Mouse (Mus musculus) thymus, adult 2 months (tissue): Measurements from ENCODE around the gene Adck1. TPM values are rescaled to one million over a fixed set of nuclear protein-coding genes. Genes with fewer than 3 reads are reported as not detected.

Experiments
- DNase-seq: peaks from one replicate; pipeline ENCODE4 v3.0.0; 2021
- H3K27ac ChIP-seq: fragments of 200-500 bp; 2 replicates; pipeline ENCODE4 v1.5.1; 2012; ENCODE audit warnings: low read length, control low read depth; ENCODE audit not compliant: control insufficient read depth, insufficient read depth
- H3K27me3 ChIP-seq: fragments of 200-500 bp; 2 replicates; pipeline ENCODE4 v1.6.1; 2012; ENCODE audit warnings: mild to moderate bottlenecking, low read length, moderate library complexity, mixed read lengths; ENCODE audit not compliant: control insufficient read depth, insufficient read depth
- H3K36me3 ChIP-seq: fragments of 200-500 bp; 2 replicates; pipeline ENCODE4 v1.6.1; 2012; ENCODE audit warnings: mild to moderate bottlenecking, low read length, moderate library complexity; ENCODE audit not compliant: control insufficient read depth, insufficient read depth
- H3K4me1 ChIP-seq: fragments of 200-500 bp; replicated peaks from 2 replicates; pipeline ENCODE4 v1.6.1; 2012; ENCODE audit warnings: low read length; ENCODE audit not compliant: control insufficient read depth, insufficient read depth
- H3K4me3 ChIP-seq: fragments of 200-500 bp; 2 replicates; pipeline ENCODE4 v1.5.1; 2012; ENCODE audit warnings: mild to moderate bottlenecking, low read length, control low read depth, moderate library complexity; ENCODE audit not compliant: control insufficient read depth, insufficient read depth
- CTCF ChIP-seq: fragments of 200-500 bp; IDR thresholded peaks from 2 replicates; pipeline ENCODE4 v1.5.1; 2012; ENCODE audit warnings: mild to moderate bottlenecking, control low read depth, low read length, moderate library complexity, borderline replicate concordance; ENCODE audit not compliant: control insufficient read depth, poor library complexity, insufficient read depth; ENCODE audit errors: extremely low read depth
- POLR2A ChIP-seq: fragments of 200-500 bp; IDR thresholded peaks from 2 replicates; pipeline ENCODE4 v1.6.1; 2012; ENCODE audit warnings: mild to moderate bottlenecking, low read length, control low read depth, moderate library complexity; ENCODE audit not compliant: control insufficient read depth, poor library complexity, insufficient read depth; ENCODE audit errors: extremely low read depth
- WGBS: fragments of 180-500 bp; shearing (Covaris S2); methylation state at CpG from one replicate; pipeline ENCODE4 v1.1.7; 2018; 5-methylcytosine and 5-hydroxymethylcytosine counted together
- polyA plus RNA-seq: library from polyadenylated mRNA; depleted of rRNA; stranded (reverse); fragments of >200 nt; gene quantifications from 2 replicates; pipeline ENCODE4 v1.2.3, GENCODE M21; 2012

Adck1 gene
- polyA plus RNA-seq, 1 experiment: 29.0 TPM

DNA sequence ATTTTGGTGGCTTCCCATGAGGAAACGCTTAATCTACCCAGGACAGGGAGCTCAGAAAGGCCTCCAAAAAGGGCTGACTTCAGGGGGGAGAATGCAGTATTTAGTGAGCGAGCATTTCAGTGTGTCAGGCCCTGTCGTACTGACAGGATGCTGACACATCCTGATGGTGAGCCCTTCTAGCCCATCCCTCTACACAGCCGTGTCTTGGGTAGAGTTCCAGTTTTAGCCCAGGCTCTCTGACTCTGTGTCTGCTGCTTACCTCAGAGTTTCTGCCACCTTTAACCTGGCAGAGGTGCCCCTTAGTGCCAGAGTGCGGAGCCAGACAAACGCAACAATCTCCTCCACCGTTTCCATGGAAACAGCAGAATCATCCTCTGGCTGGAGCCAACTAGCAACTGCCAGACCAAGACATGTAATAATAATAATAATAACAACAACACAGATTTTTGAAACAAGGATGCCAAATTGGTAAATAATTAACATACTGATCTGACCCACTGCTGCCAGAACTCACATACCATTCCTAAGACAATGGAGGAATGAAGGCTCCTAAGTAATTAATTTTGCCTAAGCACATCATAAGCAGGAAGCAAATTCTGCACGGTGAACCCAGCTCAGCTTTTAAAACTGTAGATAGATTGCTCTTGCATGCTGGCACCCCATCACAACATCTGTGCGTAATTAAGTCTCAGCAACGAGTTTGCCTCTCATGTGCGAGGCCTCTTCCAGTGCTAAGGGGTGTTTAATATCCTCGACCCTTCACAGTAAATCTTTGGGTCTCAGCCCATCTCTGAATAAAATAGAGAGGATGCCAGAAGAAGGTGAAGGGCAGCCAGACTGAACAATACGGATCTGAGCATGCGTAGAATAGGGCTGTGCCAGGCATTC is 81.8 kb downstream of the Adck1 start:
- WGBS: 96% methylated on average over 14 of the region's 14 CpGs
- Histone ChIP-seq H3K4me3 (no peak overlapping the region), H3K4me1 (peaks cover 12% of the 10 kb centered on the region), H3K27ac (no peak overlapping the region), H3K27me3 (no peaks in the 10 kb centered on the region), H3K36me3 (no peaks in the 10 kb centered on the region)
- DNase-seq: no peak
- TF ChIP-seq CTCF (no peak), POLR2A (no peak)

DNA sequence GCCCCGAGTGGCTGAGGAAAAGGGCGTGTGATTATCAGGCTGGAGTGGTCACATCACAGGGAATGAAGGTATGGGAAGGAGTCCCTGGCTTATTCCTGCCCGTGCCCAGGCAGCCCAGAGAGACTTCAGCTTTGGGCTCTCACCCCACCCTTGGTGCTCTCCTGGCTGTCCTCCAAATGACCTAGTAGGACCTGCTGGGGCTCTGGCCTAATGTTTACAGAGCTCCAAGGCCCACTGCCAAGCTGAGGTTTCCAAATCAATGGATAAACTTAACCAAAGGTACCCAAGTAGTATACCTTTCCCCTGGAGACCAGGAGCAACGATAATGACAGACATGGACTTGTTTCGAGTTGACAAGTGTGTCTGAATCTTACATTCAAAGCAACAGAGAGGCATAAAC is 83.7 kb downstream of the Adck1 start:
- H3K36me3 ChIP-seq: no peaks in the 10 kb centered on the region
- 98% methylated on average over 5 of the region's 5 CpGs for WGBS
- H3K27ac ChIP-seq: no peak overlapping the region
- H3K4me3 ChIP-seq: no peak overlapping the region
- no peaks in the 10 kb centered on the region for H3K27me3 ChIP-seq
- no peaks in the 10 kb centered on the region for H3K4me1 ChIP-seq
- TF ChIP-seq POLR2A (no peak), CTCF (no peak)
- no peak for DNase-seq

- Histone ChIP-seq H3K4me1 (no peaks in the 10 kb centered on the region), H3K36me3 (no peaks in the 10 kb centered on the region), H3K27ac (no peak overlapping the region), H3K27me3 (no peaks in the 10 kb centered on the region), H3K4me3 (no peak overlapping the region)
- DNase-seq: no peak
- TF ChIP-seq CTCF (no peak), POLR2A (no peak)
- WGBS: 74% methylated on average over 3 of the region's 3 CpGs
These were observed 85.1 kb downstream of the Adck1 start for GRCm38 (mm10) chr12:88445471-88445870.

DNA sequence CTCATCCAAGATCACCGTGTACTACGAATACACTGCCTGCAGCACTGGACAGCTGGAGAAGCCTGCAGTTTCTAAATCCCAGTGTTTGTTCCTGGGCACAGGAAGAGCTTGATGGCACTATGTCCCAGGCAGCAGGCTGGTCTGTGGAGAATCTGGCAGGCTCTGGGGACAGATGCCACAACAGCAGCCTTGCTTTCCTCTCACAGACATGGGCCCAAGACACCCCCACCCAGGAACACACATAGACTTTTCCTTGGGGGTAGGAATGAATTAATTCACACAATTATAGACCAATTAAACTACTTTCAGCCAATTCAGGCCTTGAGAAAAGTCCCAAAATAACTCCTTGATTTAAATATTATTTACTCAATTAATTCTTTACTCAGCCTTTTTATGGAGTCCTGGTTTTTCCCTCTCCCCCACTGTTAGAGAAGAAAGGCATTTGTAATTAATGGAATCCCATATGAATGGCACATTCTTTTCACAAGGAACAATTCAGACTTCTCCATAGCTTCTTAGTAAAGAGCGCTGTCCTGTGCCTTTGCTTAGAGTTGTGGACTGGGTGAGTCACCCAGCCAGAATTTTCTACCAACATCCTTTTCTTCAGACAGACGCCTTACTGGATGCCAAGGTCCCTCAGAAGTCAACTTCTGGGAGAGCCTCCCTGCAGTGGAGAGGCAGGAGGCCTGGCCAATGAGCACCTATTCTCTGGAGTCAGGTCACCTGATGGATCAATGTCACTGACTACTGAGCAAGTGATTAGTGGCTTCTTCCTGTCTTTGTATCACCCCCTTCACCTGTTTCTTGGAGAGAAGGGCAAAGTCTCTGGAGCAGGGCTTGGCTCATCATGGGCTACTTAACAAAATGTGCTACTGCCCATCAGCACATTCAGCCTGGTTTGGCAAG is 90.6 kb downstream of the Adck1 start:
- TF ChIP-seq CTCF (no peak), POLR2A (no peak)
- Histone ChIP-seq H3K36me3 (no peaks in the 10 kb centered on the region), H3K4me3 (no peak overlapping the region), H3K27me3 (no peaks in the 10 kb centered on the region), H3K27ac (no peak overlapping the region), H3K4me1 (no peaks in the 10 kb centered on the region)
- DNase-seq: no peak
- 98% methylated on average over 4 of the region's 4 CpGs for WGBS

- Histone ChIP-seq H3K36me3 (no peaks in the 10 kb centered on the region), H3K27ac (no peak overlapping the region), H3K27me3 (no peaks in the 10 kb centered on the region), H3K4me3 (no peak overlapping the region), H3K4me1 (no peaks in the 10 kb centered on the region)
- no peak for DNase-seq
- TF ChIP-seq CTCF: no peak
- TF ChIP-seq POLR2A: no peak
- 94% methylated on average over 12 of the region's 12 CpGs for WGBS
These were observed 94.5 kb downstream of the Adck1 start for GRCm38 (mm10) chr12:88454701-88455410.

DNA sequence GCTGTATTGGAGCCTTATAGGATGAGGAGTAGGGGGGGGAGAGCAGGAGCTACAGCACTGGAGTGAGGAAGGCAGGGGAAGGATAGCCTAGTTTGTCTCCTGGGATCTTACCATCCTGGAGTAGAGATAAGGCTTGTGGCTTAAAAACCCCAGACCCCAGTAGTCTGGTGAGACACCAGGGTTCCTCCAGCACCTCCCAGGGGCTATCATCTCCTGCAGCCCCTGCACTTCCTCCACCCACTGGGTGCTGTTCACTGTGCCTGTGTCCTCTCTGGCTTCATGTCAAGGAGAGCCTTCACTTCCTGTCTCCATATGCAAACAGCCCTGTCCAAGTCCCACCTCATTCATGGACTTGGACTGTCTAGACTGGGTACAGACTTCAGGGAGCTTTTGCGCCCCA is 96.7 kb downstream of the Adck1 start:
- Histone ChIP-seq H3K27ac (no peak overlapping the region), H3K27me3 (no peaks in the 10 kb centered on the region), H3K36me3 (no peaks in the 10 kb centered on the region), H3K4me3 (no peak overlapping the region), H3K4me1 (no peaks in the 10 kb centered on the region)
- no peak for DNase-seq
- 97% methylated on average over 1 of the region's 1 CpGs for WGBS
- no peak for TF ChIP-seq POLR2A
- TF ChIP-seq CTCF: no peak

DNA sequence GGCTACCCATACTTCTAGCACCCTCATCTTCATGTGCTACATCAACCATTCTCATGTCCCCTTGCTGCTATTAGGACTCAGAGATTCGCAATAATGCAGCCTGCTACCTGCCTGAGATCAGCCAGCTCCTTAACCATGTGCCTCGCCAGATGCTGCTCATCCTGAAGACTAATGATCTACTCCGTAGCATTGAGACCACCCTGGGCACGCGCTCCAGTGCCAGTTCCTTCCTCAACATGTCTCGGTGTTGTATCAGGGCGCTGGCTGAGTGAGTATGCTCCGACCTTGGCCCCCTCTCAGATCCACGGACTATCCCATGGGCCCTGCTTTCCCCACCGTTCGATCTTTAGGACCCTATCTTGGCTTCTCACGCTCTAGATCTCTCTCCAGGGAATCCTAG is 98.6 kb downstream of the Adck1 start:
- Histone ChIP-seq H3K36me3 (no peaks in the 10 kb centered on the region), H3K27ac (no peak overlapping the region), H3K27me3 (no peaks in the 10 kb centered on the region), H3K4me1 (no peaks in the 10 kb centered on the region), H3K4me3 (no peak overlapping the region)
- WGBS: 98% methylated on average over 12 of the region's 12 CpGs
- TF ChIP-seq POLR2A (no peak), CTCF (no peak)
- DNase-seq: no peak
